In the genomic region with DNA sequence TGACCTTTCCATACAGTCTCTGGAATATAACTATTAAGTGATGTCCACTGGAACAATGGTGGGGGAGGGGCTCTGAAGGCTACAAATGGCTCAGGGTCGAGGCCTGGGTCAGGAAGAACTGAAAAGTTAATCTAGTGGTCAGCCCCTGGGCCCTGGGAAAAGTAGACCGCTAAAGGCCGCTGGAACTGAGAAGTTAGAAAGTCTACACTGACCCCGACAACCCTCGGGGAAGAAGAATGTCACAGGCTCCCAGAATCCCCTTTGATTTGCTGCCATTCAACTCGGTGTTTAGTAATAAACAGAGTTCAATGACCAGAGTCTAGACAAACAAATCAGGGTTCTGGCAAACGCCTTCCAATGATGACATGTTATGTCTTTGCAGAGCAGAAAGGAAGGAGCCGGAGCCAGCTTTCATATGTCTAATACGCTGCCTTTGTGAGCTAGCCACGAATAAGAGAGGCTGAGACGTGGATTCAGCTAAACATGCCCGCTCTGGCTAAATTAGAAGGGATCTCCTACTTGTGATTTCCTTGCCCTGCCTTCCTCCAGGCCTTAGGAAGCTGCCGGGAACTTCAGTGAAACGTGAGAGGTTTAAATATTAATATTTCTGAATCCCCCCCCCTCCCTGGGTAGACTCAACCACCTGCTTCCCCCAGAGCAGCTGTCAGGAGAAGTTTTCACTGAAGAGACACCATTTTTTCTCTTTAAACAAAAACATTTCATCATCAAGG, we compare ENCODE assay signal across 9 mouse cellular contexts.
DNase-seq lines count a peak whose midpoint lies in the region; ATAC-seq and TF ChIP-seq lines count a peak whose summit lies in the region.
"Had no signal": no experiment of that assay in that cellular context is flagged by ENCODE, and none has a peak within 500 bp of the region (broad histone marks: within the 10 kb centered on the region; RNA-seq: fewer than 3 reads in every experiment).

No protein-coding gene starts in this region.

- no peak overlapping the region for H3K4me2 ChIP-seq in forebrain, postnatal 0 days (ENCODE audit: low read depth)
- H3K4me2 ChIP-seq in forebrain, embryonic 11.5 days (ENCODE audit: low read depth, low read length, severe bottlenecking) = no peak overlapping the region
- H3K4me2 ChIP-seq in hindbrain, postnatal 0 days (ENCODE audit: low read depth, low read length) = no peak overlapping the region
- no peak overlapping the region for H3K4me2 ChIP-seq in midbrain, embryonic 11.5 days
- H3K4me2 ChIP-seq: heart, embryonic 13.5 days had no signal

- TF ChIP-seq CTCF in forebrain, postnatal 0 days (IDR thresholded peaks at IDR 0.05; ENCODE audit: low read depth) = no peak
- TF ChIP-seq CTCF in hindbrain, postnatal 0 days (IDR thresholded peaks at IDR 0.05; ENCODE audit: low read depth) = no peak

- DNase-seq in forebrain, postnatal 0 days = peak; percentile 17
- DNase-seq in forebrain, embryonic 11.5 days (ENCODE audit: low spot score) = no peak
- DNase-seq in adipocyte (ENCODE audit: low spot score) = peak; percentile 12
- DNase-seq in hindbrain, postnatal 0 days (ENCODE audit: low spot score) = peak; percentile 42
- DNase-seq in midbrain, embryonic 11.5 days (ENCODE audit: low spot score, missing footprints) = peak; percentile 89
- no peak for DNase-seq in MN1 (ENCODE audit: low spot score)
- no peak for DNase-seq in left cerebral cortex, adult 11 months (ENCODE audit: low spot score)

- 42% methylated on average over 14 of the region's 14 CpGs for WGBS in forebrain, postnatal 0 days
- 58% methylated on average over 14 of the region's 14 CpGs for WGBS in forebrain, embryonic 11.5 days
- 25% methylated on average over 14 of the region's 14 CpGs for WGBS in hindbrain, postnatal 0 days
- WGBS in midbrain, embryonic 11.5 days = 39% methylated on average over 14 of the region's 14 CpGs

- H3K27me3 ChIP-seq in forebrain, postnatal 0 days (ENCODE audit: insufficient read depth, low read length) = no peaks in the 10 kb centered on the region
- no peaks in the 10 kb centered on the region for H3K27me3 ChIP-seq in forebrain, embryonic 11.5 days (ENCODE audit: control insufficient read depth, insufficient read depth, low read length)
- H3K27me3 ChIP-seq in hindbrain, postnatal 0 days (ENCODE audit: insufficient read depth, low read length) = no peaks in the 10 kb centered on the region
- H3K27me3 ChIP-seq in midbrain, embryonic 11.5 days (ENCODE audit: control insufficient read depth, insufficient read depth, low read length) = no peaks in the 10 kb centered on the region
- H3K27me3 ChIP-seq: heart, embryonic 13.5 days had no signal

- H3K9ac ChIP-seq in forebrain, postnatal 0 days = no peak overlapping the region
- no peak overlapping the region for H3K9ac ChIP-seq in forebrain, embryonic 11.5 days (ENCODE audit: low read length)
- no peak overlapping the region for H3K9ac ChIP-seq in hindbrain, postnatal 0 days (replicated peaks; ENCODE audit: low read length)
- H3K9ac ChIP-seq in midbrain, embryonic 11.5 days (ENCODE audit: low read length) = 0 out of 2 replicates have a peak overlapping the region, but pooled peaks have one; percentile 16
- H3K9ac ChIP-seq: heart, embryonic 13.5 days had no signal

- no peaks in the 10 kb centered on the region for H3K36me3 ChIP-seq in forebrain, postnatal 0 days (ENCODE audit: insufficient read depth)
- H3K36me3 ChIP-seq in forebrain, embryonic 11.5 days (ENCODE audit: control insufficient read depth, insufficient read depth, low read length) = no peaks in the 10 kb centered on the region
- no peaks in the 10 kb centered on the region for H3K36me3 ChIP-seq in hindbrain, postnatal 0 days (ENCODE audit: insufficient read depth, low read length)
- H3K36me3 ChIP-seq in midbrain, embryonic 11.5 days (ENCODE audit: control insufficient read depth, insufficient read depth, low read length) = no peaks in the 10 kb centered on the region
- H3K36me3 ChIP-seq: heart, embryonic 13.5 days had no signal

- no peak for ATAC-seq in forebrain, postnatal 0 days
- no peak for ATAC-seq in forebrain, embryonic 11.5 days (replicated peaks; ENCODE audit: low FRiP score)
- no peak for ATAC-seq in hindbrain, postnatal 0 days
- 0 out of 2 replicates have a peak, but pooled peaks have one; percentile 38 for ATAC-seq in midbrain, embryonic 11.5 days (ENCODE audit: low FRiP score)
- ATAC-seq in erythroid progenitor cell, adult 5-6 weeks (replicated peaks; ENCODE audit: low FRiP score, poor library complexity, severe bottlenecking) = no peak

- H3K27ac ChIP-seq in forebrain, postnatal 0 days (ENCODE audit: low read depth, low read length) = no peak overlapping the region
- H3K27ac ChIP-seq in forebrain, embryonic 11.5 days (ENCODE audit: low read depth, low read length) = no peak overlapping the region
- H3K27ac ChIP-seq in hindbrain, postnatal 0 days = no peak overlapping the region
- H3K27ac ChIP-seq in midbrain, embryonic 11.5 days (ENCODE audit: low read depth, low read length) = peak overlapping the region; percentile 40
- H3K27ac ChIP-seq: heart, embryonic 13.5 days had no signal

- H3K4me3 ChIP-seq in forebrain, postnatal 0 days (ENCODE audit: low read depth, low read length) = no peak overlapping the region
- no peak overlapping the region for H3K4me3 ChIP-seq in forebrain, embryonic 11.5 days (ENCODE audit: low read depth, low read length)
- H3K4me3 ChIP-seq in hindbrain, postnatal 0 days (ENCODE audit: low read length) = no peak overlapping the region
- no peak overlapping the region for H3K4me3 ChIP-seq in midbrain, embryonic 11.5 days (ENCODE audit: low read depth, low read length)
- H3K4me3 ChIP-seq: heart, embryonic 13.5 days had no signal

- peaks cover 6% of the 10 kb centered on the region; the same call in 1 of the 2 replicates for H3K4me1 ChIP-seq in forebrain, postnatal 0 days (ENCODE audit: insufficient read depth)
- no peaks in the 10 kb centered on the region for H3K4me1 ChIP-seq in forebrain, embryonic 11.5 days (replicated peaks; ENCODE audit: control insufficient read depth, insufficient read depth, low read length)
- H3K4me1 ChIP-seq in hindbrain, postnatal 0 days (ENCODE audit: insufficient read depth, low read length) = no peaks in the 10 kb centered on the region
- peaks cover 8% of the 10 kb centered on the region for H3K4me1 ChIP-seq in midbrain, embryonic 11.5 days (ENCODE audit: control insufficient read depth, insufficient read depth, low read length)

- H3K9me3 ChIP-seq in forebrain, postnatal 0 days (ENCODE audit: low read length) = no peaks in the 10 kb centered on the region
- H3K9me3 ChIP-seq in forebrain, embryonic 11.5 days (ENCODE audit: control insufficient read depth, low read length) = no peaks in the 10 kb centered on the region
- no peaks in the 10 kb centered on the region for H3K9me3 ChIP-seq in hindbrain, postnatal 0 days (ENCODE audit: low read length)
- no peaks in the 10 kb centered on the region for H3K9me3 ChIP-seq in midbrain, embryonic 11.5 days (ENCODE audit: control insufficient read depth, low read length)
- H3K9me3 ChIP-seq: heart, embryonic 13.5 days had no signal

Comparison
In these comparisons a context has a peak if more than half of its experiments do, and no peak if none do; other contexts are left out.
1. DNase-seq: peak in forebrain, postnatal 0 days (single experiment), adipocyte (single experiment), hindbrain, postnatal 0 days (single experiment) and midbrain, embryonic 11.5 days (single experiment); none in forebrain, embryonic 11.5 days (single experiment), MN1 (single experiment) and left cerebral cortex, adult 11 months (single experiment).